Mouse (Mus musculus): ENCODE data around the gene Tmem25. TPM values are rescaled to one million over a fixed set of nuclear protein-coding genes. Genes with fewer than 3 reads are reported as not detected.

The Tmem25 gene
- polyA plus RNA-seq, 2 experiments = 1.9 to 3.6 TPM

DNA sequence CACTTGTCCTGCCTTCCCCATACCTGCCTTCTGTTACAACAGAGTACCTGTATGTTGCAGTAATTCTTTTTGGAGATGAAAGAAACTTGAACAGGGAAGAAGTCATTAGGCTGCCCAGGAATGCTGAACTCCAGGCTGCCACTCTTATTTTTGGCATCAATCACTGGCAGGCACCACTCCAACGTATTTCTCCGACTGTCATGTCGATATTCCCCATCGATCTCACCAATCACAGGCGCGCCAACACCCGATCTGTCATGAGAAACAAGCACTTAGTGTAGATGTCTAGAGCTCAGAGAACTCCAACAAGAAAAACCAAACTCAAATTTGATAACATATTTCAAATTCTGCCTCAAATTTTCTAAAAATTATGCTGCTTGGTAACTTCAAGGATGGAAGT lies 53.7 kb downstream of the Tmem25 start:
- Histone ChIP-seq H3K4me2 (ENCODE audit: low read depth) (no peak overlapping the region), H3K4me3 (ENCODE audit: insufficient read depth in 1 of 2, low read depth in 2 of 2, low read length in 2 of 2) (no peak overlapping the region), H3K27me3 (ENCODE audit: control insufficient read depth, insufficient read depth, low read length) (no peaks in the 10 kb centered on the region), H3K9me3 (ENCODE audit: control insufficient read depth, low read length) (no peaks in the 10 kb centered on the region), H3K36me3 (replicated peaks; ENCODE audit: control insufficient read depth, insufficient read depth, low read depth) (peaks cover 64% of the 10 kb centered on the region), H3K27ac (no peak overlapping the region), H3K4me1 (replicated peaks; ENCODE audit: control insufficient read depth in 2 of 2, insufficient read depth in 2 of 2, low read length in 1 of 2) (no peaks in the 10 kb centered on the region), H3K9ac (replicated peaks) (no peak overlapping the region)
- DNase-seq (ENCODE audit: low read depth in 3 of 3, low spot score in 3 of 3) = no peak
- 88% methylated on average over 7 of the region's 7 CpGs for WGBS (ENCODE audit: insufficient replicate concordance)
- TF ChIP-seq CTCF (IDR thresholded peaks at IDR 0.05; ENCODE audit: low read depth) (no peak), EP300 (IDR thresholded peaks at IDR 0.05; ENCODE audit: low read depth) (no peak)
- no peak for ATAC-seq (ENCODE audit: insufficient read depth)

Other genes starting within 250 kb of the Tmem25 start
- gene Cxcr5, start 237.4 kb downstream of the Tmem25 start, polyA plus RNA-seq (2012; rRNA removed) = 0.03 TPM in 2 replicates
- not detected in 2 replicates for gene Cxcr5, start 237.4 kb downstream of the Tmem25 start, polyA plus RNA-seq (2014; fragmentation: Nextera tagmentation; extraction: Ambion mirVana)
- 6.4 and 9.4 TPM in 2 replicates for gene Ddx6, start 194.4 kb downstream of the Tmem25 start, polyA plus RNA-seq (2012; rRNA removed)
- 4.4 and 4.9 TPM in 2 replicates for gene Ddx6, start 194.4 kb downstream of the Tmem25 start, polyA plus RNA-seq (2014; fragmentation: Nextera tagmentation; extraction: Ambion mirVana)
- not detected in 2 replicates for gene Treh, start 126.1 kb downstream of the Tmem25 start, polyA plus RNA-seq (2012; rRNA removed)
- not detected in 2 replicates for gene Treh, start 126.1 kb downstream of the Tmem25 start, polyA plus RNA-seq (2014; fragmentation: Nextera tagmentation; extraction: Ambion mirVana)
- gene Phldb1, start 64.1 kb downstream of the Tmem25 start, polyA plus RNA-seq (2012; rRNA removed) = 2.6 and 2.7 TPM in 2 replicates
- 1.6 and 2.3 TPM in 2 replicates for gene Phldb1, start 64.1 kb downstream of the Tmem25 start, polyA plus RNA-seq (2014; fragmentation: Nextera tagmentation; extraction: Ambion mirVana)
- gene Arcn1, start 31.5 kb downstream of the Tmem25 start, polyA plus RNA-seq (2012; rRNA removed) = 26.6 and 33.5 TPM in 2 replicates
- gene Arcn1, start 31.5 kb downstream of the Tmem25 start, polyA plus RNA-seq (2014; fragmentation: Nextera tagmentation; extraction: Ambion mirVana) = 84.1 and 88.5 TPM in 2 replicates
- 8.8 and 11.3 TPM in 2 replicates for gene Ift46, start 31.4 kb downstream of the Tmem25 start, polyA plus RNA-seq (2012; rRNA removed)
- gene Ift46, start 31.4 kb downstream of the Tmem25 start, polyA plus RNA-seq (2014; fragmentation: Nextera tagmentation; extraction: Ambion mirVana) = 16.0 and 17.3 TPM in 2 replicates
- 40.4 and 43.5 TPM in 2 replicates for gene Ttc36, start 3.8 kb upstream of the Tmem25 start, polyA plus RNA-seq (2012; rRNA removed)
- 72.0 and 77.4 TPM in 2 replicates for gene Ttc36, start 3.8 kb upstream of the Tmem25 start, polyA plus RNA-seq (2014; fragmentation: Nextera tagmentation; extraction: Ambion mirVana)
- 2.3 and 3.0 TPM in 2 replicates for gene Kmt2a, start 82.0 kb upstream of the Tmem25 start, polyA plus RNA-seq (2012; rRNA removed)
- 2.3 TPM in 2 replicates for gene Kmt2a, start 82.0 kb upstream of the Tmem25 start, polyA plus RNA-seq (2014; fragmentation: Nextera tagmentation; extraction: Ambion mirVana)
- gene Atp5l, start 121.4 kb upstream of the Tmem25 start, polyA plus RNA-seq (2012; rRNA removed) = 261 and 418 TPM in 2 replicates
- 577 and 630 TPM in 2 replicates for gene Atp5l, start 121.4 kb upstream of the Tmem25 start, polyA plus RNA-seq (2014; fragmentation: Nextera tagmentation; extraction: Ambion mirVana)
- gene Ube4a, start 166.3 kb upstream of the Tmem25 start, polyA plus RNA-seq (2012; rRNA removed) = 6.1 and 7.6 TPM in 2 replicates
- gene Ube4a, start 166.3 kb upstream of the Tmem25 start, polyA plus RNA-seq (2014; fragmentation: Nextera tagmentation; extraction: Ambion mirVana) = 11.6 and 13.1 TPM in 2 replicates
- 0.09 and 0.26 TPM in 2 replicates for gene Cd3g, start 181.1 kb upstream of the Tmem25 start, polyA plus RNA-seq (2012; rRNA removed)
- 0.25 and 0.51 TPM in 2 replicates for gene Cd3g, start 181.1 kb upstream of the Tmem25 start, polyA plus RNA-seq (2014; fragmentation: Nextera tagmentation; extraction: Ambion mirVana)
- gene Cd3d, start 182.5 kb upstream of the Tmem25 start, polyA plus RNA-seq (2012; rRNA removed) = 0.02 TPM in 1 of 2 replicates, not detected in the other
- 0.32 TPM in 1 of 2 replicates, not detected in the other for gene Cd3d, start 182.5 kb upstream of the Tmem25 start, polyA plus RNA-seq (2014; fragmentation: Nextera tagmentation; extraction: Ambion mirVana)
- not detected in 2 replicates for gene Cd3e, start 210.3 kb upstream of the Tmem25 start, polyA plus RNA-seq (2012; rRNA removed)
- gene Cd3e, start 210.3 kb upstream of the Tmem25 start, polyA plus RNA-seq (2014; fragmentation: Nextera tagmentation; extraction: Ambion mirVana) = not detected in 2 replicates
- gene Mpzl2, start 240.5 kb upstream of the Tmem25 start, polyA plus RNA-seq (2012; rRNA removed) = 4.4 and 4.9 TPM in 2 replicates
- 3.1 and 4.7 TPM in 2 replicates for gene Mpzl2, start 240.5 kb upstream of the Tmem25 start, polyA plus RNA-seq (2014; fragmentation: Nextera tagmentation; extraction: Ambion mirVana)

Measured in liver, embryonic 14.5 days (tissue).